Mouse (Mus musculus) lung, adult 2 months (tissue): ENCODE data around the gene 1500011B03Rik. TPM values are rescaled to one million over a fixed set of nuclear protein-coding genes. Genes with fewer than 3 reads are reported as not detected.
A peak's percentile ranks its signal among the peaks of the same experiment; 100 is the strongest.

Experiments
- DNase-seq: peaks from one replicate; pipeline ENCODE4 v3.0.0; 2022
- H3K4me1 ChIP-seq: fragments of 200-500 bp; 2 replicates; pipeline ENCODE4 v1.6.1; 2011; ENCODE audit warnings: low read length; ENCODE audit not compliant: control insufficient read depth, insufficient read depth
- H3K4me3 ChIP-seq: fragments of 200-500 bp; replicated peaks from 2 replicates; pipeline ENCODE3; 2011; ENCODE audit warnings: low read depth, mild to moderate bottlenecking, control low read depth, low read length; ENCODE audit errors: extremely low read depth
- CTCF ChIP-seq: fragments of 200-500 bp; IDR thresholded peaks from 2 replicates; pipeline ENCODE4 v1.5.1; 2011; ENCODE audit warnings: mild to moderate bottlenecking, low read length, control low read depth; ENCODE audit not compliant: insufficient read depth
- POLR2A ChIP-seq: fragments of 200-500 bp; IDR thresholded peaks from 2 replicates; pipeline ENCODE4 v1.6.1; 2011; ENCODE audit warnings: low read depth, mild to moderate bottlenecking, control low read depth, low read length, borderline replicate concordance; ENCODE audit errors: extremely low read depth
- WGBS: fragments of 180-500 bp; shearing (Covaris S2); methylation state at CpG from one replicate; pipeline ENCODE4 v1.1.7; 2018; 5-methylcytosine and 5-hydroxymethylcytosine counted together
- polyA plus RNA-seq: library from polyadenylated mRNA; depleted of rRNA; stranded (reverse); fragments of >200 nt; gene quantifications from 2 replicates; pipeline ENCODE4 v1.2.3, GENCODE M21; 2012

The 1500011B03Rik gene
- polyA plus RNA-seq, 1 experiment = 26.0 TPM

GRCm38 (mm10) chr5:114809181-114809756, 14.0 kb downstream of the 1500011B03Rik start:
- TF ChIP-seq CTCF (no peak), POLR2A (no peak)
- H3K4me3 ChIP-seq = no peak overlapping the region
- H3K4me1 ChIP-seq = peaks cover 12% of the 10 kb centered on the region
- WGBS = 80% methylated on average over 10 of the region's 10 CpGs
- no peak for DNase-seq

DNA sequence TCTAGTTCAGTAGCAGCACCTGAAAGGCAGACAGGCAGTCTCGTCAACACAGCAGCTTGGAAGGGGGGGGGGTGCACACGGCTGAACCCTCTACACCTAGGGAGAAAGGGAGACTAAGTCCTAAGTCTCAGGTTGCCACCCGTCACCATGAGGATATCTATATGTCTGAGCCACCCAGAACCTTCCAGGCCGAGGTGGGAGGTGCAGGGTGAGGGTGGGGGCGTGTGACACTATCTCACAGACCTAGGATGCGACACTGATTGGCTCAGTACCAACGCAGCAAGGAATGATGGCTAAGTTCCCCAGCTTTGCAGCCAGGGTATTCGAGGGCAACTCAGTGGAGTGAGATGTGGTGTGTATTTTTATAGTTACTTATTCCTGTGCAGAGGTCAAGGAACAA, 14.9 kb downstream of the 1500011B03Rik start:
- no peak for DNase-seq
- H3K4me3 ChIP-seq = no peak overlapping the region
- no peak for TF ChIP-seq CTCF
- TF ChIP-seq POLR2A = no peak
- 78% methylated on average over 8 of the region's 8 CpGs for WGBS
- H3K4me1 ChIP-seq = peaks cover 12% of the 10 kb centered on the region

DNA sequence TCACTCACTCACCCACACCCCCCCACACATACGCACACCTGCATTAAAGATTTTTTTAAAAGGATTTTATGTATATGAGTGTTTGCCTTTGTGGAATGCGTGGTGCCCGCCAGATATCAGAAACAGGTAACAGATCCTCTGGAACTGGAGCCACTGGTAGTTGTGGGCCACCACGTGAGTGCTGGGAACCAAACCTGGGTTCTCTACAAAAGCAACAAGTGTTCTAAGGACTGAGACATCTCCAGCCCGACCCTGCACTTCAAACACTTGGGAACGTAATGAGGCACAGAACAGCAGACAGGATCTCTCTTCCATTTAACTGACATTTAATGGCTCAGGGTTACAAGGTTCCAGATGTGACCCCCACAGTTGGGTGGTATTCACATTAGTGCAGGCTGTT, 15.4 kb downstream of the 1500011B03Rik start:
- TF ChIP-seq CTCF (no peak), POLR2A (no peak)

GRCm38 (mm10) chr5:114807468-114807867, 15.8 kb downstream of the 1500011B03Rik start:
- TF ChIP-seq CTCF (no peak), POLR2A (no peak)
- H3K4me1 ChIP-seq = peaks cover 14% of the 10 kb centered on the region
- WGBS = 35% methylated on average over 8 of the region's 8 CpGs
- no peak for DNase-seq
- no peak overlapping the region for H3K4me3 ChIP-seq

More for the DNA sequence above, 15.4 kb downstream of the 1500011B03Rik start:
- 80% methylated on average over 6 of the region's 6 CpGs for WGBS
- peaks cover 12% of the 10 kb centered on the region for H3K4me1 ChIP-seq
- no peak for DNase-seq
- H3K4me3 ChIP-seq = no peak overlapping the region

- TF ChIP-seq POLR2A (no peak), CTCF (no peak)
- DNase-seq = no peak
- H3K4me3 ChIP-seq = no peak overlapping the region
- H3K4me1 ChIP-seq = peaks cover 15% of the 10 kb centered on the region
- WGBS = 51% methylated on average over 9 of the region's 9 CpGs
Measured at GRCm38 (mm10) chr5:114807063-114807462, 16.2 kb downstream of the 1500011B03Rik start.

DNA sequence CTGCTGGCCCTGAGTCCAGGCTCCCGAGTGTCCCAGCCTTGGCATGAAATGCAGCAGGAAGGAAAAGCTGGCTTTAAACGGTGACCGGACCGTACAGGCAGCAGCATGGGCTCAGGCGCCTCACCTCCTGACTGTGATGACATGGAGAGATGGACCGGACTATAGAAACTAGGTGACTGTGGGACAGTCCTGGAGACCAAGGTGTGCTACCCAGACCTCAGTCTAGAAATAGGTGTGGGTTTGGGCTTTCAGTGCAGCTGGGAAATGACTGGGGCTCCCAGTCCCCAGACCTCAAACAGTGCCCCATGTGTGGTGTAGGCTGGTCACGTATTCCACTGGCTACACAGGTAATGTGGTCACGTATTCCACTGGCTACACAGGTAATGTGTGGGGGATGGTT, 16.6 kb downstream of the 1500011B03Rik start:
- WGBS = 50% methylated on average over 8 of the region's 8 CpGs
- TF ChIP-seq CTCF (no peak), POLR2A (no peak)
- Histone ChIP-seq H3K4me1 (peaks cover 15% of the 10 kb centered on the region), H3K4me3 (peak overlapping the region; percentile 8)
- no peak for DNase-seq

DNA sequence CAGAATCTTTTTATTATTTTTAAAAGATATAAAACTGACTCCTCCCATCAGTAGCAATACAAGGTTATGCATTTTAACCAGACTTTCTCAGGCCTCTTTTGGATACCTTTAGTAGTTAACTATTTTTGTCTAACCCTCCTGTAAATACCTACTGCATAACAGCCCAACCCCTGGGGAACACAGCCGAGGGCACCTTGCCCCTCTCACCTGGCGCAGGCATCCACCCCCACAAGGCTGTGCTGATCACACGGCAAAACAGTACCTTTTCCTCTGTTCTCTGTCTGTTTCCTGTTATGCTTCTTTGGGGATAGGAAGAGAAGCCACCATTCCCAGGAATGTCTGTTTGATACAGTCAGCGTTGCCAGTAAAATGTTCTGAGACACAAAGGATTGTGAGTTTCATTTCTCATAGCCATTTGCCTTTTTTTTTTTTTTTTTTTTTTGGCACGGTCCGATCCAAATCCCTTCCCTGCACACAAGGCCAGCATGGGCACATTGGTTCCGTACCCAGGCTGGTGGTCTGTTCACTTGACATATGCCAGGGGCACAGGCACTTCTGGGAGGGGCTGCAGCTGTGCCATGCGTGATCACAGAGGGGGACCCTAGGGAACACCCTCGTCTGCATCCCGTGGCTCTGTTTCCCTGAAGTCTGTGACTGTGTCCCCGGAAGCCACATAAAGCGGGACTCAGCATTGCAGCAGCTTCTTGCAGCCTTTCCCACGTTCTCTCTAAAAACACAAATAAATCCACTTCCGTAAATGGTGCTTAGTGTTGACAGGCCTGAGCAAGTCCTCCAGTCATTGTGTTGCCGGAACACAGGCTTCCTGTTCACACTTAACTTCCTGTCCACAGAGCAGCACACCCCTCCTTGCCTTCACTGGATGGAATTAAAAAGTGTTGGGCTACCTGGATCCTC, 17.6 kb downstream of the 1500011B03Rik start:
- no peak for TF ChIP-seq POLR2A
- no peak for TF ChIP-seq CTCF
- Histone ChIP-seq H3K4me1 (peaks cover 15% of the 10 kb centered on the region), H3K4me3 (peak overlapping the region; percentile 39)
- DNase-seq = no peak
- 37% methylated on average over 15 of the region's 15 CpGs for WGBS

DNA sequence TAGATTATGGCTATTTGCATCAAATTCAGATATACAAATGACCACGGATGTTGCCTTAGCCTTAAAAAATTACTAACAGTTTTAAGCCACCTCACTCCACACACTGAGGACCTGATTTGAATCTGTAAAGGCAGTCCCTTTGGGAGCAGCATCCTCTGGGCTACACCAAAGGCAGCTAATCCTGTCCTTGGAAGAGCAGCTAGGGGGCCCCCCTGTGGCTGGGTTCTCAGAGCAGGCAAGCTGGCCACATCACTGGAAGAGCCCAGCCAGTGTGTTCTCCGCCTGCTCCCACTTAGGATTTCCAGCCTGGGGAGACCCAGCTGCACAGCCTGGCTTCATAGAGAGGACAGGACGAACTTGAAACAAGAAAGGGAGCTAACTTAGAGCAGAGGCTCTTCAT, 18.3 kb downstream of the 1500011B03Rik start:
- WGBS = 40% methylated on average over 3 of the region's 3 CpGs
- peak; percentile 33 for DNase-seq
- Histone ChIP-seq H3K4me3 (no peak overlapping the region), H3K4me1 (peaks cover 15% of the 10 kb centered on the region)
- TF ChIP-seq CTCF (0 out of 2 replicates have a peak, but pooled peaks have one; percentile 10), POLR2A (no peak)

- DNase-seq = no peak
- 93% methylated on average over 13 of the region's 13 CpGs for WGBS
- no peak overlapping the region for H3K4me3 ChIP-seq
- TF ChIP-seq CTCF = no peak
- TF ChIP-seq POLR2A = no peak
- peaks cover 15% of the 10 kb centered on the region for H3K4me1 ChIP-seq
Measured at GRCm38 (mm10) chr5:114804335-114804734, 18.9 kb downstream of the 1500011B03Rik start.

DNA sequence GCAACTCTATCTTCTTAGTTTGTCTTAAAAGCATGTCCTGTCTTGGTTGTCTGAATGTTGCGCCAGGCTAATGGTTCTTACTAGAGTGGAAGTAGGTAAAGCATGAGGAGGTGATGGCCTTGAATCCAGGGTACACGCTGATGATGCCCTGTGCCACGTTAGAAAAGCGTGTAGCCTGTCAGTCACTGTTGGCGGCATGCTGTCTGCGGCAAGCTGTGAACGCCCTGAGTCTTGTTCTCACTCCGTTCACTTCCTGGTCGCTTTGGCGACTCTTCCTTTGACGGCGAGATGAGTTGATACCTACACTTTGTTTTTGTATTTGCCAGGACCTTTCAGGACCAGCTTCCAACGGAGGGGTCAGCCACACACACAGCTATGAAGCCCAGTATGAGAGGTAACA, 20.0 kb downstream of the 1500011B03Rik start:
- H3K4me3 ChIP-seq = no peak overlapping the region
- H3K4me1 ChIP-seq = peaks cover 15% of the 10 kb centered on the region
- no peak for TF ChIP-seq CTCF
- no peak for TF ChIP-seq POLR2A
- 84% methylated on average over 13 of the region's 13 CpGs for WGBS
- DNase-seq = no peak
